Mouse (Mus musculus) heart, embryonic 12.5 days (tissue): Measurements from ENCODE around the gene Olfr1368. TPM values are rescaled to one million over a fixed set of nuclear protein-coding genes. Genes with fewer than 3 reads are reported as not detected.

Experiments used
- ATAC-seq: fragments of 200-750 bp; cut with Nextera tagmentation; 2 replicates; pipeline ENCODE4 v1.8.0; 2017; ENCODE audit warnings: moderate TSS enrichment, moderate library complexity; ENCODE audit not compliant: insufficient number of reproducible peaks, low FRiP score
- H3K27ac ChIP-seq: fragments of 300-500 bp; sonication (generic); 2 replicates; pipeline ENCODE4 v1.5.1; 2016; ENCODE audit warnings: mild to moderate bottlenecking, moderate library complexity; ENCODE audit not compliant: poor library complexity, severe bottlenecking
- H3K27me3 ChIP-seq: fragments of 300-500 bp; sonication (generic); replicated peaks from 2 replicates; pipeline ENCODE4 v1.6.1; 2016; ENCODE audit warnings: mild to moderate bottlenecking, moderate library complexity
- H3K36me3 ChIP-seq: fragments of 300-500 bp; sonication (generic); 2 replicates; pipeline ENCODE4 v1.6.1; 2016; ENCODE audit warnings: mild to moderate bottlenecking, moderate library complexity
- H3K4me1 ChIP-seq: fragments of 300-500 bp; sonication (generic); replicated peaks from 2 replicates; pipeline ENCODE4 v1.6.1; 2016; ENCODE audit warnings: mild to moderate bottlenecking
- H3K4me2 ChIP-seq: fragments of 300-500 bp; sonication (generic); 2 replicates; pipeline ENCODE4 v1.6.1; 2016; ENCODE audit warnings: mild to moderate bottlenecking, moderate library complexity
- H3K4me3 ChIP-seq: fragments of 300-500 bp; sonication (generic); 2 replicates; pipeline ENCODE4 v1.5.1; 2016; ENCODE audit warnings: mild to moderate bottlenecking
- H3K9ac ChIP-seq: fragments of 300-500 bp; sonication (generic); 2 replicates; pipeline ENCODE4 v1.6.1; 2016; ENCODE audit warnings: mild to moderate bottlenecking, moderate library complexity
- H3K9me3 ChIP-seq: fragments of 300-500 bp; sonication (generic); replicated peaks from 2 replicates; pipeline ENCODE4 v1.6.1; 2016; ENCODE audit warnings: mild to moderate bottlenecking, moderate library complexity
- WGBS: fragments of 180-500 bp; shearing (Covaris S2); methylation state at CpG from one replicate; pipeline ENCODE4 v1.1.7; 2016; 5-methylcytosine and 5-hydroxymethylcytosine counted together
- polyA plus RNA-seq: library from polyadenylated mRNA; unstranded; fragments of >200 nt; fragmentation: Nextera tagmentation; extraction: Ambion mirVana; gene quantifications from 2 replicates; pipeline ENCODE4 v1.2.1, GENCODE M21; 2016

Olfr1368 gene
- not detected in 2 replicates for polyA plus RNA-seq

- Histone ChIP-seq H3K36me3 (no peaks in the 10 kb centered on the region), H3K4me1 (no peaks in the 10 kb centered on the region), H3K9ac (no peak within 1 kb of the TSS), H3K4me2 (no peak within 1 kb of the TSS), H3K4me3 (no peak within 1 kb of the TSS), H3K9me3 (no peaks in the 10 kb centered on the region), H3K27me3 (peaks cover 3% of the 10 kb centered on the region; the same call in 1 of the 2 replicates), H3K27ac (no peak within 1 kb of the TSS)
- ATAC-seq = no peak
- WGBS = 61% methylated on average over 4 of the region's 4 CpGs
Measured at GRCm38 (mm10) chr13:21145767-21146166, at the start of gene Olfr1368. Gene Olfr1368 (minus strand): TSS chr13:21145867.

- H3K27ac ChIP-seq = no peak overlapping the region
- no peak overlapping the region for H3K9ac ChIP-seq
- no peaks in the 10 kb centered on the region for H3K27me3 ChIP-seq
- WGBS = 80% methylated on average over 4 of the region's 4 CpGs
- peaks cover 84% of the 10 kb centered on the region for H3K36me3 ChIP-seq
- no peak overlapping the region for H3K4me3 ChIP-seq
- no peak overlapping the region for H3K4me2 ChIP-seq
- H3K9me3 ChIP-seq = no peaks in the 10 kb centered on the region
- no peak for ATAC-seq
- H3K4me1 ChIP-seq = peaks cover 17% of the 10 kb centered on the region
Measured at GRCm38 (mm10) chr13:21185521-21185920, 39.9 kb upstream of the Olfr1368 start.

- Histone ChIP-seq H3K4me3 (no peak overlapping the region), H3K9ac (no peak overlapping the region), H3K36me3 (peaks cover 67% of the 10 kb centered on the region), H3K4me1 (peaks cover 19% of the 10 kb centered on the region), H3K27ac (no peak overlapping the region), H3K4me2 (no peak overlapping the region), H3K9me3 (no peaks in the 10 kb centered on the region), H3K27me3 (no peaks in the 10 kb centered on the region)
- WGBS = 89% methylated on average over 7 of the region's 7 CpGs
- no peak for ATAC-seq
Measured at GRCm38 (mm10) chr13:21183661-21184060, 38.0 kb upstream of the Olfr1368 start.

GRCm38 (mm10) chr13:21183066-21183465 lies 37.4 kb upstream of the Olfr1368 start:
- Histone ChIP-seq H3K4me1 (peaks cover 21% of the 10 kb centered on the region), H3K9me3 (no peaks in the 10 kb centered on the region), H3K4me3 (no peak overlapping the region), H3K27ac (no peak overlapping the region), H3K4me2 (no peak overlapping the region), H3K9ac (no peak overlapping the region), H3K27me3 (no peaks in the 10 kb centered on the region), H3K36me3 (peaks cover 61% of the 10 kb centered on the region)
- no peak for ATAC-seq
- 95% methylated on average over 6 of the region's 6 CpGs for WGBS

GRCm38 (mm10) chr13:21181996-21182395 lies 36.3 kb upstream of the Olfr1368 start:
- Histone ChIP-seq H3K27me3 (no peaks in the 10 kb centered on the region), H3K9me3 (no peaks in the 10 kb centered on the region), H3K4me3 (peak overlapping the region; percentile 72), H3K4me2 (peak overlapping the region; percentile 94), H3K36me3 (peaks cover 51% of the 10 kb centered on the region), H3K27ac (no peak overlapping the region), H3K9ac (peak overlapping the region; percentile 52), H3K4me1 (peaks cover 21% of the 10 kb centered on the region)
- ATAC-seq = no peak
- WGBS = 73% methylated on average over 7 of the region's 7 CpGs

- ATAC-seq = peak; percentile 61
- H3K4me1 ChIP-seq = peaks cover 21% of the 10 kb centered on the region
- peak overlapping the region; percentile 94 for H3K4me2 ChIP-seq
- peak overlapping the region; percentile 91 for H3K9ac ChIP-seq
- H3K9me3 ChIP-seq = no peaks in the 10 kb centered on the region
- no peaks in the 10 kb centered on the region for H3K27me3 ChIP-seq
- peaks cover 40% of the 10 kb centered on the region for H3K36me3 ChIP-seq
- H3K27ac ChIP-seq = peak overlapping the region; percentile 93
- under 1% methylated on average over 71 of the region's 71 CpGs for WGBS
- H3K4me3 ChIP-seq = peak overlapping the region; percentile 72
Measured at GRCm38 (mm10) chr13:21180551-21181530, 35.2 kb upstream of the Olfr1368 start.

GRCm38 (mm10) chr13:21179724-21180550 lies 34.3 kb upstream of the Olfr1368 start:
- H3K9ac ChIP-seq = peak overlapping the region; percentile 91
- H3K9me3 ChIP-seq = no peaks in the 10 kb centered on the region
- H3K27me3 ChIP-seq = no peaks in the 10 kb centered on the region
- peak overlapping the region; percentile 93 for H3K27ac ChIP-seq
- peak overlapping the region; percentile 94 for H3K4me2 ChIP-seq
- under 1% methylated on average over 80 of the region's 80 CpGs for WGBS
- peak; percentile 94 for ATAC-seq
- H3K36me3 ChIP-seq = peaks cover 31% of the 10 kb centered on the region
- H3K4me1 ChIP-seq = peaks cover 19% of the 10 kb centered on the region
- peak overlapping the region; percentile 72 for H3K4me3 ChIP-seq

GRCm38 (mm10) chr13:21179367-21179723 lies 33.7 kb upstream of the Olfr1368 start, which contains the start of gene Trim27:
Gene Trim27 (plus strand): TSS chr13:21179445.
- WGBS = under 1% methylated on average over 15 of the region's 15 CpGs
- H3K4me3 ChIP-seq = peak within 1 kb of the TSS; percentile 72

GRCm38 (mm10) chr13:21178364-21178763 lies 32.7 kb upstream of the Olfr1368 start:
- H3K27me3 ChIP-seq = no peaks in the 10 kb centered on the region
- H3K9me3 ChIP-seq = no peaks in the 10 kb centered on the region
- peak overlapping the region; percentile 91 for H3K9ac ChIP-seq
- no peak overlapping the region for H3K27ac ChIP-seq
- no peak for ATAC-seq
- 73% methylated on average over 5 of the region's 5 CpGs for WGBS
- H3K4me3 ChIP-seq = no peak overlapping the region
- peak overlapping the region; percentile 94 for H3K4me2 ChIP-seq
- peaks cover 17% of the 10 kb centered on the region for H3K36me3 ChIP-seq
- peaks cover 18% of the 10 kb centered on the region for H3K4me1 ChIP-seq

More at GRCm38 (mm10) chr13:21179367-21179723, 33.7 kb upstream of the Olfr1368 start, which contains the start of gene Trim27:
- H3K27ac ChIP-seq = peak within 1 kb of the TSS; percentile 93
- H3K27me3 ChIP-seq = no peaks in the 10 kb centered on the region
- peak; percentile 61 for ATAC-seq
- peaks cover 18% of the 10 kb centered on the region for H3K4me1 ChIP-seq
- peak within 1 kb of the TSS; percentile 91 for H3K9ac ChIP-seq
- peak within 1 kb of the TSS; percentile 94 for H3K4me2 ChIP-seq
- peaks cover 27% of the 10 kb centered on the region for H3K36me3 ChIP-seq
- no peaks in the 10 kb centered on the region for H3K9me3 ChIP-seq

GRCm38 (mm10) chr13:21177657-21178056 lies 32.0 kb upstream of the Olfr1368 start:
- H3K9me3 ChIP-seq = no peaks in the 10 kb centered on the region
- ATAC-seq = no peak
- 69% methylated on average over 5 of the region's 5 CpGs for WGBS
- no peaks in the 10 kb centered on the region for H3K27me3 ChIP-seq
- H3K4me3 ChIP-seq = no peak overlapping the region
- peaks cover 13% of the 10 kb centered on the region for H3K4me1 ChIP-seq
- H3K9ac ChIP-seq = no peak overlapping the region
- H3K27ac ChIP-seq = no peak overlapping the region
- H3K4me2 ChIP-seq = no peak overlapping the region
- peaks cover 10% of the 10 kb centered on the region for H3K36me3 ChIP-seq

GRCm38 (mm10) chr13:21176733-21177132 lies 31.1 kb upstream of the Olfr1368 start:
- Histone ChIP-seq H3K27me3 (no peaks in the 10 kb centered on the region), H3K36me3 (peaks cover under 1% of the 10 kb centered on the region; the same call in 1 of the 2 replicates), H3K4me1 (peaks cover 7% of the 10 kb centered on the region), H3K4me2 (no peak overlapping the region), H3K4me3 (no peak overlapping the region), H3K9ac (no peak overlapping the region), H3K9me3 (no peaks in the 10 kb centered on the region), H3K27ac (no peak overlapping the region)
- no peak for ATAC-seq
- WGBS = 77% methylated on average over 11 of the region's 11 CpGs
